Mouse (Mus musculus): Measurements from ENCODE around the gene Apoc2. TPM values are rescaled to one million over a fixed set of nuclear protein-coding genes. Genes with fewer than 3 reads are reported as not detected.

Apoc2 gene
- polyA plus RNA-seq, 1 experiment from 2014 or later, result not detected

DNA sequence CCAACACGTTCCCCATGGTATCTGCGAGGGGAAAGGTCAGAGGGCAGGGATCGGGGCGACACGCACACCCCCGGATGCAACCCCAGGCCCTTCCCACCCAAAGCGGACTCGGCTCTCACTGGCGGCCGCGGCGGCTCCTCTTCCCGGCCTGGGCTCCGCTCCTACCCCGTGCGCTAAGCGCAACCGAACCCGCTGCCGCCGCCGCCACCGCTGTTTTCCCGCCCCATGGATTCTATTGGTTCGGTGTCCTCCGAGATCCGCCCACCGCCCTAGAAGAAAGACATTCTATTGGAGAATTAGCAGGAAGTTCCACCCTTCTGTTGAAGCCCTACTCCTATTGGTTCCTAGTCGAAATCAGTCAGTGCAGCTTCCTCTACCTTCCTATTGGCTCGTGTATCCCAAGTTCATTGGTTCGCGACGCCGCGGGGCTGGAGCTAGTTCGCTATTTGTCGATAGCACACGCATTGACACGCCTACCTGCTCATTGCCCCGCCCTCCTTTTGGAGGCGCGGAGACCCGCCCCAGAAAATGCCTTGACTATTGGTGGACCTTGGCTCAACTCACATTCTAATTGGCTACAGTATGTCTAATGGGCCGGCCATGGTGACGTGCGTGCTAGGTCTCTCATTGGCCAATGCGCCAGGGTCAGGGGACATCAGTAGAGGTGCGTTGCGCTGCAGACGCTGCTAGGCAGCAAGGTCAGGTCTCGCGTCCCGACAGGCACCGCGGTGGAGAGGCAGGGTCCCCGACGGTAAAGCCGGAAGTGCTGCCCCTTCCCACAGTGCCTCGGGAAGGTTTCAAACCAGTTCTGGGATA, 37.7 kb upstream of the Apoc2 start, which contains the start of gene Tomm40:
Gene Tomm40 (minus strand): TSS at position 200 of the 816 bp plus-strand sequence.
- peaks cover 5% of the 10 kb centered on the region for H3K36me3 ChIP-seq (ENCODE audit: control insufficient read depth, insufficient read depth, low read length)
- WGBS, result under 1% methylated on average over 54 of the region's 59 CpGs
- H3K27me3 ChIP-seq (replicated peaks; ENCODE audit: control insufficient read depth, insufficient read depth, low read length), result no peaks in the 10 kb centered on the region
- H3K4me2 ChIP-seq (ENCODE audit: low read length), result peak within 1 kb of the TSS; percentile 74
- peak within 1 kb of the TSS; percentile 91 for H3K27ac ChIP-seq (ENCODE audit: low read depth, low read length)
- peak; percentile 99 for ATAC-seq
- H3K9me3 ChIP-seq (ENCODE audit: control insufficient read depth, low read length), result no peaks in the 10 kb centered on the region
- H3K4me3 ChIP-seq (ENCODE audit: low read length), result peak within 1 kb of the TSS; percentile 75
- H3K9ac ChIP-seq (ENCODE audit: low read depth, low read length), result peak within 1 kb of the TSS; percentile 84
- H3K4me1 ChIP-seq (ENCODE audit: control insufficient read depth, insufficient read depth, low read depth, low read length), result peaks cover 16% of the 10 kb centered on the region

GRCm38 (mm10) chr7:19714836-19715235, 37.1 kb upstream of the Apoc2 start:
- ATAC-seq, result no peak
- Histone ChIP-seq H3K27ac (ENCODE audit: low read depth, low read length) (peak overlapping the region; percentile 71), H3K4me2 (ENCODE audit: low read length) (peak overlapping the region; percentile 74), H3K9ac (ENCODE audit: low read depth, low read length) (peak overlapping the region; percentile 84), H3K36me3 (ENCODE audit: control insufficient read depth, insufficient read depth, low read length) (peaks cover 8% of the 10 kb centered on the region), H3K27me3 (replicated peaks; ENCODE audit: control insufficient read depth, insufficient read depth, low read length) (no peaks in the 10 kb centered on the region), H3K4me1 (ENCODE audit: control insufficient read depth, insufficient read depth, low read depth, low read length) (peaks cover 16% of the 10 kb centered on the region), H3K4me3 (ENCODE audit: low read length) (peak overlapping the region; percentile 75), H3K9me3 (ENCODE audit: control insufficient read depth, low read length) (no peaks in the 10 kb centered on the region)
- under 1% methylated on average over 37 of the region's 39 CpGs for WGBS

DNA sequence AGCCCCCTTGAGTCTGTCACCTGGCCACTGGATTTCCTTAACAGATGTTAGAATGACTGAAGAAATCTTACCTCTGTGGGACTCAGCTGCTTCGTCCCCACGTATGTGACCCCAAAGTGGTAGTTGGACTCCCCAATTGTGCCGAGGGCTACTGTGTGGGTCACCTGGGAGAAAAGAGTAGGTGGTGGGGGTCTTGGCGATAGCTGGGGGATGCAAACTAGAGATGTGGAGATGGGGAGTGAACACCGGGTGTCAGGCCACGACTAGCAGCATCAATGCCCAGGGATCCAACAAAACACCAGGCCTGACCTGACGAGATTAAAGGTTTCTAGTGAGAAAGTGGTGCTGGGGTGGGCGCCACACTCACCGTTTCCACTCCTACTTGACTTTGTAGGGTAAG, 35.9 kb upstream of the Apoc2 start:
- no peak for ATAC-seq
- no peaks in the 10 kb centered on the region for H3K27me3 ChIP-seq (replicated peaks; ENCODE audit: control insufficient read depth, insufficient read depth, low read length)
- H3K4me3 ChIP-seq (ENCODE audit: low read length), result no peak overlapping the region
- H3K27ac ChIP-seq (ENCODE audit: low read depth, low read length), result no peak overlapping the region
- H3K4me2 ChIP-seq (ENCODE audit: low read length), result no peak overlapping the region
- H3K9ac ChIP-seq (ENCODE audit: low read depth, low read length), result no peak overlapping the region
- H3K4me1 ChIP-seq (ENCODE audit: control insufficient read depth, insufficient read depth, low read depth, low read length), result peaks cover 16% of the 10 kb centered on the region
- 96% methylated on average over 9 of the region's 9 CpGs for WGBS
- no peaks in the 10 kb centered on the region for H3K9me3 ChIP-seq (ENCODE audit: control insufficient read depth, low read length)
- peaks cover 19% of the 10 kb centered on the region for H3K36me3 ChIP-seq (ENCODE audit: control insufficient read depth, insufficient read depth, low read length)

- no peak overlapping the region for H3K4me2 ChIP-seq (ENCODE audit: low read length)
- 48% methylated on average over 4 of the region's 4 CpGs for WGBS
- peaks cover 20% of the 10 kb centered on the region for H3K36me3 ChIP-seq (ENCODE audit: control insufficient read depth, insufficient read depth, low read length)
- no peaks in the 10 kb centered on the region for H3K9me3 ChIP-seq (ENCODE audit: control insufficient read depth, low read length)
- H3K4me1 ChIP-seq (ENCODE audit: control insufficient read depth, insufficient read depth, low read depth, low read length), result peaks cover 16% of the 10 kb centered on the region
- no peak overlapping the region for H3K27ac ChIP-seq (ENCODE audit: low read depth, low read length)
- H3K9ac ChIP-seq (ENCODE audit: low read depth, low read length), result no peak overlapping the region
- no peak overlapping the region for H3K4me3 ChIP-seq (ENCODE audit: low read length)
- no peaks in the 10 kb centered on the region for H3K27me3 ChIP-seq (replicated peaks; ENCODE audit: control insufficient read depth, insufficient read depth, low read length)
- no peak for ATAC-seq
Observed at GRCm38 (mm10) chr7:19713196-19713595, 35.5 kb upstream of the Apoc2 start.

GRCm38 (mm10) chr7:19712414-19712813, 34.7 kb upstream of the Apoc2 start:
- Histone ChIP-seq H3K27me3 (replicated peaks; ENCODE audit: control insufficient read depth, insufficient read depth, low read length) (no peaks in the 10 kb centered on the region), H3K27ac (ENCODE audit: low read depth, low read length) (no peak overlapping the region), H3K36me3 (ENCODE audit: control insufficient read depth, insufficient read depth, low read length) (peaks cover 24% of the 10 kb centered on the region), H3K9me3 (ENCODE audit: control insufficient read depth, low read length) (no peaks in the 10 kb centered on the region), H3K9ac (ENCODE audit: low read depth, low read length) (no peak overlapping the region), H3K4me2 (ENCODE audit: low read length) (no peak overlapping the region), H3K4me1 (ENCODE audit: control insufficient read depth, insufficient read depth, low read depth, low read length) (peaks cover 16% of the 10 kb centered on the region), H3K4me3 (ENCODE audit: low read length) (no peak overlapping the region)
- 76% methylated on average over 4 of the region's 4 CpGs for WGBS
- no peak for ATAC-seq

DNA sequence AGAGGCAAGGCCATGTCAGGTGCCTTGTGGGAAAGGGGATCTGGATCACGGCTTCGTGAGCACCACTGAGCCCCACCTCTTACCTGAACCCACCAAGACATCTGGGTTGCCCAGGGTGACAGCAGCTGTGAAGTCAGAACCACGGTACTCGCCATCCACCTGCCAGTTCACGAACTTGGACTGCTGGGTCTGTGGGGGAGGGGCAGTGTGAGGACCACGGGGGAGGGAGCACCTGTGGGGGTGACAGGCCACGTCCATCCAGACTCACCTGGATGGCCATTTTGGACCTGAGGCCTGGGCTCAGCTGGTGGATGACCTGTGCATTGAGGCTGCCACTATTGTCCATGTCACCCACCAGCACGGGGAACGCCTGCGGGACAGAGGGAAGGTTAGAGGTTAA, 32.9 kb upstream of the Apoc2 start:
- no peak overlapping the region for H3K4me3 ChIP-seq (ENCODE audit: low read length)
- 93% methylated on average over 10 of the region's 10 CpGs for WGBS
- no peak overlapping the region for H3K9ac ChIP-seq (ENCODE audit: low read depth, low read length)
- no peaks in the 10 kb centered on the region for H3K27me3 ChIP-seq (replicated peaks; ENCODE audit: control insufficient read depth, insufficient read depth, low read length)
- peaks cover 29% of the 10 kb centered on the region for H3K36me3 ChIP-seq (ENCODE audit: control insufficient read depth, insufficient read depth, low read length)
- H3K27ac ChIP-seq (ENCODE audit: low read depth, low read length), result no peak overlapping the region
- peaks cover 11% of the 10 kb centered on the region for H3K4me1 ChIP-seq (ENCODE audit: control insufficient read depth, insufficient read depth, low read depth, low read length)
- no peaks in the 10 kb centered on the region for H3K9me3 ChIP-seq (ENCODE audit: control insufficient read depth, low read length)
- ATAC-seq, result no peak
- H3K4me2 ChIP-seq (ENCODE audit: low read length), result no peak overlapping the region

DNA sequence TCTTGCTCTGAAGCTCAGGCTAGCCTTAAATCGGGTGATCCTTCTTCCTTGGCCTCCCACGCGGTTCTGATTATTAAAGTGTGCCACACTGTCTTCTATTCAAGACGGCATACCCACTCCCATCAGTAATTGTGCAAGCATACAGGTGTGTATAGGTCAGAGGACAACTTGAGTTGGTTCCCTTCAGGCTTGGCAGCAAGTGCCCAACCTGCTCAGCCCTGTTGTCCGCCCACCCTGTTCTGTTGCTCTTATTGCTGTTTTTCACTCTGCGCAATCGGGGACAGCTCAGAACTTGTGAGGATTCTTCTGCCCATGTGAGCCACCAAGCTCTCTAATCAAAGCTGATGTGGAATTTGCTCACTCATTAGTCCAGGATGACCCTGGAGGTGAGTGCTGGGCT, 27.5 kb upstream of the Apoc2 start:
- no peak overlapping the region for H3K27ac ChIP-seq (ENCODE audit: low read depth, low read length)
- H3K4me3 ChIP-seq (ENCODE audit: low read length), result no peak overlapping the region
- no peak overlapping the region for H3K9ac ChIP-seq (ENCODE audit: low read depth, low read length)
- WGBS, result 98% methylated on average over 7 of the region's 7 CpGs
- no peaks in the 10 kb centered on the region for H3K9me3 ChIP-seq (ENCODE audit: control insufficient read depth, low read length)
- no peak for ATAC-seq
- H3K4me2 ChIP-seq (ENCODE audit: low read length), result no peak overlapping the region
- no peaks in the 10 kb centered on the region for H3K27me3 ChIP-seq (replicated peaks; ENCODE audit: control insufficient read depth, insufficient read depth, low read length)
- peaks cover 24% of the 10 kb centered on the region for H3K36me3 ChIP-seq (ENCODE audit: control insufficient read depth, insufficient read depth, low read length)
- H3K4me1 ChIP-seq (ENCODE audit: control insufficient read depth, insufficient read depth, low read depth, low read length), result peaks cover 3% of the 10 kb centered on the region; the same call in 1 of the 2 replicates

DNA sequence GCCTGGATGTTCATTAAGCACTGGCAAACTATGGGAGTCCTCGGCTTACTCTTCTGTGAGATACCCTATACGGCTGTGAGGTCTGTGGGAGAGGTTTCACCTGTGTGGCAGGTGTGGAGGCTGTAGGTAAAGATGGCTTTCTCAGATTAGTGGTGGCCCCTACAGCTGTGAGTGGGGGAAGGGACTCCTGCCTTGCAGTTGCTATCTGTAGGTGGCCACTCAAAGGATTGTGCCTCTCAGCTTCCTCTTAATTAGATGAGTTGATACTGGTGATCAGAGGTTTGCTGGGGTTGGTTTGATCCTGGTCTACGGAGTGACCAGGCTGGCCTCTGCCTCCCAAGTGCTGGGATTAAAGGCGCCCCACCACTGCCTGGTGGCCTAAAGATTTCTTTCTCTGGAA, 26.7 kb upstream of the Apoc2 start:
- Histone ChIP-seq H3K27ac (ENCODE audit: low read depth, low read length) (no peak overlapping the region), H3K9ac (ENCODE audit: low read depth, low read length) (no peak overlapping the region), H3K4me1 (ENCODE audit: control insufficient read depth, insufficient read depth, low read depth, low read length) (peaks cover 4% of the 10 kb centered on the region), H3K27me3 (replicated peaks; ENCODE audit: control insufficient read depth, insufficient read depth, low read length) (no peaks in the 10 kb centered on the region), H3K4me2 (ENCODE audit: low read length) (no peak overlapping the region), H3K4me3 (ENCODE audit: low read length) (no peak overlapping the region), H3K36me3 (ENCODE audit: control insufficient read depth, insufficient read depth, low read length) (peaks cover 19% of the 10 kb centered on the region), H3K9me3 (ENCODE audit: control insufficient read depth, low read length) (no peaks in the 10 kb centered on the region)
- ATAC-seq, result no peak
- 95% methylated on average over 4 of the region's 4 CpGs for WGBS

GRCm38 (mm10) chr7:19702859-19703555, 25.3 kb upstream of the Apoc2 start:
- Histone ChIP-seq H3K4me3 (ENCODE audit: low read length) (no peak overlapping the region), H3K9ac (ENCODE audit: low read depth, low read length) (no peak overlapping the region), H3K36me3 (ENCODE audit: control insufficient read depth, insufficient read depth, low read length) (peaks cover 9% of the 10 kb centered on the region), H3K4me1 (ENCODE audit: control insufficient read depth, insufficient read depth, low read depth, low read length) (peaks cover 19% of the 10 kb centered on the region), H3K9me3 (ENCODE audit: control insufficient read depth, low read length) (no peaks in the 10 kb centered on the region), H3K27me3 (replicated peaks; ENCODE audit: control insufficient read depth, insufficient read depth, low read length) (no peaks in the 10 kb centered on the region), H3K27ac (ENCODE audit: low read depth, low read length) (no peak overlapping the region), H3K4me2 (ENCODE audit: low read length) (no peak overlapping the region)
- ATAC-seq, result no peak
- WGBS, result 94% methylated on average over 16 of the region's 16 CpGs

All from hindbrain, embryonic 16.5 days (tissue).